Comparison of ENCODE assay signal across 10 mouse cellular contexts in genomic region chr15:96802034-96802728, GRCm38 (mm10).
DNase-seq lines count a peak whose midpoint lies in the region; ATAC-seq and TF ChIP-seq lines count a peak whose summit lies in the region.
"Had no signal": no experiment of that assay in that cellular context is flagged by ENCODE, and none has a peak within 500 bp of the region (broad histone marks: within the 10 kb centered on the region; RNA-seq: fewer than 3 reads in every experiment).

No protein-coding gene starts in this region.

- no peaks in the 10 kb centered on the region for H3K27me3 ChIP-seq in kidney, adult 2 months (replicated peaks; ENCODE audit: control insufficient read depth, insufficient read depth, low read length)
- no peaks in the 10 kb centered on the region for H3K27me3 ChIP-seq in liver, embryonic 16.5 days (ENCODE audit: control insufficient read depth, insufficient read depth, low read depth, low read length)
- no peaks in the 10 kb centered on the region for H3K27me3 ChIP-seq in stomach, embryonic 16.5 days (ENCODE audit: control insufficient read depth, insufficient read depth, low read length)
- H3K27me3 ChIP-seq in midbrain, embryonic 14.5 days (ENCODE audit: control insufficient read depth, insufficient read depth, low read length) = no peaks in the 10 kb centered on the region

- peak; percentile 25 to 27 for DNase-seq in kidney, postnatal 4 days
- no peak for DNase-seq in kidney, adult 2 months
- no peak for DNase-seq in midbrain, embryonic 14.5 days
- no peak for DNase-seq in thymus, postnatal 14 days
- no peak for DNase-seq in spleen, postnatal 36 days (ENCODE audit: low spot score in 2 of 2)
- DNase-seq: cerebellum, adult 8-10 months had no signal

- WGBS in kidney, adult 2 months = 83% methylated on average over 9 of the region's 9 CpGs
- WGBS in liver, embryonic 16.5 days (ENCODE audit: insufficient replicate concordance) = 17% methylated on average over 9 of the region's 9 CpGs
- WGBS in stomach, embryonic 16.5 days = 32% methylated on average over 9 of the region's 9 CpGs
- 86% methylated on average over 9 of the region's 9 CpGs for WGBS in midbrain, embryonic 14.5 days

- TF ChIP-seq CTCF in kidney, adult 2 months (conservative IDR thresholded peaks at IDR 0.05; ENCODE audit: insufficient read depth, insufficient read length, low read depth, low read length) = no peak

- ATAC-seq in common myeloid progenitor, adult 5-6 weeks (replicated peaks; ENCODE audit: low read depth, poor library complexity, severe bottlenecking) = peak; percentile 57; the same call in 1 of the 2 replicates
- peak; percentile 73 for ATAC-seq in liver, embryonic 16.5 days (ENCODE audit: low read depth)
- ATAC-seq in stomach, embryonic 16.5 days (ENCODE audit: insufficient read depth, low FRiP score) = peak; percentile 75
- ATAC-seq in midbrain, embryonic 14.5 days (ENCODE audit: low FRiP score, low TSS enrichment) = no peak

- H3K27ac ChIP-seq in kidney, adult 2 months (ENCODE audit: insufficient read depth, low read depth, low read length) = no peak overlapping the region
- peak overlapping the region; percentile 41 for H3K27ac ChIP-seq in liver, embryonic 16.5 days (ENCODE audit: low read length)
- peak overlapping the region; percentile 89 for H3K27ac ChIP-seq in stomach, embryonic 16.5 days (ENCODE audit: low read length)
- H3K27ac ChIP-seq in midbrain, embryonic 14.5 days (replicated peaks; ENCODE audit: low read depth, low read length) = no peak overlapping the region
- H3K27ac ChIP-seq: layer of hippocampus, adult 2 months had no signal

- no peak overlapping the region for H3K4me3 ChIP-seq in kidney, adult 2 months (ENCODE audit: insufficient read depth, low read depth, low read length)
- H3K4me3 ChIP-seq in liver, embryonic 16.5 days (ENCODE audit: low read depth, low read length) = no peak overlapping the region
- H3K4me3 ChIP-seq in stomach, embryonic 16.5 days (replicated peaks; ENCODE audit: low read length) = no peak overlapping the region
- no peak overlapping the region for H3K4me3 ChIP-seq in midbrain, embryonic 14.5 days (replicated peaks; ENCODE audit: low read depth, low read length)
- H3K4me3 ChIP-seq: layer of hippocampus, adult 2 months had no signal

- H3K4me1 ChIP-seq in kidney, adult 2 months (ENCODE audit: control insufficient read depth, insufficient read depth, low read length) = no peaks in the 10 kb centered on the region
- peaks cover 5% of the 10 kb centered on the region; the same call in 1 of the 2 replicates for H3K4me1 ChIP-seq in liver, embryonic 16.5 days (ENCODE audit: control insufficient read depth, low read depth, low read length)
- peaks cover 16% of the 10 kb centered on the region for H3K4me1 ChIP-seq in stomach, embryonic 16.5 days (ENCODE audit: control insufficient read depth, insufficient read depth, low read length)
- H3K4me1 ChIP-seq in midbrain, embryonic 14.5 days (ENCODE audit: control insufficient read depth, insufficient read depth, low read length) = no peaks in the 10 kb centered on the region

- no peak overlapping the region for H3K9ac ChIP-seq in liver, embryonic 16.5 days (ENCODE audit: low read depth, low read length)
- no peak overlapping the region for H3K9ac ChIP-seq in stomach, embryonic 16.5 days (ENCODE audit: low read length)
- no peak overlapping the region for H3K9ac ChIP-seq in midbrain, embryonic 14.5 days (replicated peaks; ENCODE audit: low read length)

- TF ChIP-seq POLR2A in kidney, adult 2 months (IDR thresholded peaks at IDR 0.05; ENCODE audit: low read depth, low read length) = no peak

- H3K36me3 ChIP-seq in kidney, adult 2 months (ENCODE audit: control insufficient read depth, insufficient read depth, low read length) = no peaks in the 10 kb centered on the region
- no peaks in the 10 kb centered on the region for H3K36me3 ChIP-seq in liver, embryonic 16.5 days (ENCODE audit: control insufficient read depth, insufficient read depth)
- no peaks in the 10 kb centered on the region for H3K36me3 ChIP-seq in stomach, embryonic 16.5 days (ENCODE audit: control insufficient read depth, insufficient read depth, low read length)
- H3K36me3 ChIP-seq in midbrain, embryonic 14.5 days (ENCODE audit: control insufficient read depth, insufficient read depth, low read length) = no peaks in the 10 kb centered on the region

- H3K9me3 ChIP-seq in liver, embryonic 16.5 days (replicated peaks; ENCODE audit: control insufficient read depth, low read length) = no peaks in the 10 kb centered on the region
- H3K9me3 ChIP-seq in stomach, embryonic 16.5 days (replicated peaks; ENCODE audit: control insufficient read depth, low read length) = no peaks in the 10 kb centered on the region
- no peaks in the 10 kb centered on the region for H3K9me3 ChIP-seq in midbrain, embryonic 14.5 days (ENCODE audit: control insufficient read depth, low read length)

- no peak overlapping the region for H3K4me2 ChIP-seq in liver, embryonic 16.5 days (ENCODE audit: low read depth, low read length)
- no peak overlapping the region for H3K4me2 ChIP-seq in stomach, embryonic 16.5 days (ENCODE audit: low read depth, low read length)
- no peak overlapping the region for H3K4me2 ChIP-seq in midbrain, embryonic 14.5 days (ENCODE audit: low read length)

Comparison
In these comparisons a context has a peak if more than half of its experiments do, and no peak if none do; other contexts are left out.
1. DNase-seq: peak in kidney, postnatal 4 days (2 of 2); none in kidney, adult 2 months (single experiment), midbrain, embryonic 14.5 days (single experiment), thymus, postnatal 14 days (single experiment) and spleen, postnatal 36 days (0 of 2).
2. H3K27ac ChIP-seq: peak in liver, embryonic 16.5 days (single experiment) and stomach, embryonic 16.5 days (single experiment); none in kidney, adult 2 months (single experiment) and midbrain, embryonic 14.5 days (single experiment).